Mouse (Mus musculus): ENCODE data around the gene Gm11032. TPM values are rescaled to one million over a fixed set of nuclear protein-coding genes. Genes with fewer than 3 reads are reported as not detected.

Gm11032 gene
- polyA plus RNA-seq (2012; rRNA removed; ENCODE audit: low replicate concordance): not detected in 2 replicates

DNA sequence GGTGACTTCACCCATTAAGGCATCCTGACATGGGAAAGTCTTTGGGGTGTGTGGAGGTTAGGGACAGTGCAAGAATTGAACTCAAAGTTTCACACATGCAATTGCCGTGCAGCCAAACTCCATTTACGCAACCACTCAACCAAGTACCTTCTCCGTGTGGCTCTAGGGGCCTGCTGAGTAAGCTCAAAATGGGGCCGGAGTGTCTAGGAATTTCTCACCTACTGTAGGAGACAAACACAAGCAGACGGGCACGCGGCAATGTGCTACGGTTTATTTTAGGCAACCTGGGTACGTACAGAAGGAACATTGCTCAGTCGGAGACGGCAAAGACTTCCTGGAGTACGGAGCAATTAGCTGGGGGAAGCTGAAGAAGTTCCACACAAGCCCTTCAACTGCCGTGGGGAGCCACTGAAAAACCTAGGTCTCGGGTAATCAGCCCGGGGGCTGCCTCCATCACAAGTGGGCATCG is at the start of gene Gm11032:
Gene Gm11032, plus strand, starts transcription at position 51 of the 469 bp plus-strand sequence.

DNA sequence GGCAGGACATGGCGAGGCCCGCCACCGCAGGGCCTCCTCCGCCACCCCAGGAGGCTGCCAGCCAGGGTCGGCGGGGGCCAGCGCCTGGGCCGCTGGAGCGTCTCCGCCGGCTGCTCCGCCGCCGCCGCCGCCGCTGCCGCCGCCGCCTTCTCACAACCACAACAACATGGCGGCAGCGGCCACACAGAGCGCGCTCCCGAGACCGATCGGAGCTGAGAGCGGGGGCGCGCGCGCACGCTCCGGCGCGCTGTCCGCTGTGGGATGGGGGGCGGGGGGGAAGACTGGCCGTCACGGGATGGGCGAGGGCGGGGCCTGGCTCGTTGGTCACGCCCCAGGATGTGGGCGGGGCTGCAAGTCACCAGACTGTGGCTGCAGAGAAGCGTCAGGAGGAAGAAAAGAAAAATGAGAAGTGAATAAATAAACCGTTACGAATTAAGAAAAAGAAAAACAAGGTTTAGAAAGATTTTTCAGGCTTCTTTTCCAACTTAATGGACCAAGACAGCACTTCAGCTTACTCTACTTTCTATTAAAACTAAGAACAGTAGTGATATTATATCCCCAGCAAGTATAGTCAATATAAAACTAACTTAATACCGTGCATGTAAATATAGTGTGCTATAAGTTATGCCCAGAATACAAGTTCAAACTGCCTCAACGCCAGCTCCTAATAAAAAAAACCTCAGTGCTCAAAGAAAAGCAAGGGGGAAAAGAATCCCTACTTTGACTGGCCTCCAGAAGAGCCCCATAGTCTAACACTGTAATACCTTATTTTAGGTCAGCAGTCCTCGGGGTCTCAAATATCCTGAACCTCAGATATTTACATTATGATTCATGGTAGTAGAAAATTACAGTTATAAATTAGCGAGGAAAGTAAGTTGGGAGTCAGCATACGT is 25.0 kb upstream of the Gm11032 start, which contains the start of gene Mtmr3:
Gene Mtmr3, minus strand, starts transcription at position 256 of the 893 bp plus-strand sequence.

DNA sequence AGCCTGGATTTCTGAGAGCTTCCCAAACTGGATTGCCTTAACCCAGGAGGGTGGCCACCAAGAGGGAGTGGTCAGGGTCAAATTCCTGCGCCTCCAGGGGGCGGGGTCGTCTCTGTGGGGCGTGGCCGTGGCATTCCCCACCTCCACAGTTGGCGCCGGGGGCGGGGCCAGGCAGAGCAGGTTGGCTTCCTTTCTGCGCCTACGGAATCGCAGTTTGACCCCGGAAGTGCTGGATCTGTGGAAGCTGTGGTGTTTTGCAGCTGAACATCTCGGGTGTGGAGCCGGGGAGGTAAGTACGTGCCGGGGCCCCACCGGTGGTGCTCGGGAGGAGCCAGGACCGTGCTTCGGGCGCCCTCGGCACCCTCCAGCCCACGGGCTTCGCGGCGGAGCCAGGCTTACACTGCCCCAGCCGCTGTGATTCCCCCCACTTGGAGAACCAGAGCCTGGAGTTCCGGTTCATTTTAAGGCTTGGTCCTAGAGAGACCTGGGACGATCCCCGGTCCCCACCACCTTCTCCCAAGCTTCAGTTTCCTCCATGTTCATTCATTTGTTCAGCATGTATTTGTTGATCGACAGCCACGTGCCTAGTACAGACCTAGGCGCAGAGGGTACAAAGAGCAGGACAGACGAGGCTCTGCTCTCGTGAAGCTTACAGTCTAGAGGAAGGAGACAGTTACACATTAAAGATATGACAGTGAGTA is 17.8 kb downstream of the Gm11032 start, which contains the start of gene Ascc2:
Gene Ascc2, plus strand, starts transcription at position 214 of the 701 bp plus-strand sequence.

Other genes starting within 250 kb of the Gm11032 start
- gene Hormad2, start 179.0 kb upstream of the Gm11032 start, polyA plus RNA-seq (2012; rRNA removed; ENCODE audit: low replicate concordance): 0.29 TPM in 1 of 2 replicates, not detected in the other
- gene Mtmr3, start 25.2 kb upstream of the Gm11032 start, polyA plus RNA-seq (2012; rRNA removed; ENCODE audit: low replicate concordance): 38.9 and 45.3 TPM in 2 replicates
- gene Ascc2, start 17.7 kb downstream of the Gm11032 start, polyA plus RNA-seq (2012; rRNA removed; ENCODE audit: low replicate concordance): 17.5 and 20.5 TPM in 2 replicates
- gene Uqcr10, start 84.3 kb downstream of the Gm11032 start, polyA plus RNA-seq (2012; rRNA removed; ENCODE audit: low replicate concordance): 858 and 1,560 TPM in 2 replicates
- gene Zmat5, start 84.6 kb downstream of the Gm11032 start, polyA plus RNA-seq (2012; rRNA removed; ENCODE audit: low replicate concordance): 46.1 and 51.9 TPM in 2 replicates
- not detected in 2 replicates for gene Cabp7, start 126.7 kb downstream of the Gm11032 start, polyA plus RNA-seq (2012; rRNA removed; ENCODE audit: low replicate concordance)
- 51.5 and 66.9 TPM in 2 replicates for gene Nf2, start 229.5 kb downstream of the Gm11032 start, polyA plus RNA-seq (2012; rRNA removed; ENCODE audit: low replicate concordance)

All from subcutaneous adipose tissue, adult 2 months (tissue).